Mouse (Mus musculus) erythroblast, embryonic 14.5 days (primary cell): ENCODE results near the gene Cd36.

Source experiments
- GATA1 ChIP-seq: IDR thresholded peaks from 2 replicates; pipeline ENCODE4 v1.6.1; 2012; ENCODE audit warnings: low read length, inconsistent platforms, mixed read lengths
- TAL1 ChIP-seq: IDR thresholded peaks from 3 replicates; pipeline ENCODE4 v1.6.1; 2012; ENCODE audit warnings: low read length, inconsistent platforms, mixed read lengths

- no peak for TF ChIP-seq GATA1
- TF ChIP-seq TAL1, result no peak
Measured at GRCm38 (mm10) chr5:17857262-17857661, 31.3 kb downstream of the Cd36 start.
